In genomic region chr1:166876452-166876851, GRCm38 (mm10) we compare ENCODE assay signal across 32 mouse cellular contexts.
"Had no signal": no experiment of that assay in that cellular context is flagged by ENCODE, and none has a peak within 500 bp of the region (broad histone marks: within the 10 kb centered on the region; RNA-seq: fewer than 3 reads in every experiment).

No protein-coding gene starts in this region.

- H3K27ac ChIP-seq: limb, embryonic 10.5 days; limb, embryonic 12.5 days; limb, embryonic 13.5 days; limb, embryonic 15.5 days; liver, embryonic 12.5 days; liver, embryonic 13.5 days; liver, embryonic 14.5 days; liver, embryonic 15.5 days; lung, embryonic 15.5 days; macrophage; midbrain, embryonic 10.5 days; midbrain, embryonic 12.5 days; midbrain, embryonic 13.5 days; midbrain, embryonic 15.5 days; neural tube, embryonic 12.5 days had no signal

- H3K4me2 ChIP-seq: limb, embryonic 12.5 days; limb, embryonic 13.5 days; limb, embryonic 15.5 days; liver, embryonic 11.5 days; liver, embryonic 12.5 days; liver, embryonic 13.5 days; liver, embryonic 15.5 days; lung, embryonic 14.5 days; lung, embryonic 15.5 days; midbrain, embryonic 11.5 days; midbrain, embryonic 12.5 days; midbrain, embryonic 13.5 days; midbrain, embryonic 15.5 days; neural tube, embryonic 12.5 days had no signal

- ATAC-seq: liver, embryonic 12.5 days; liver, postnatal 0 days; lung, postnatal 0 days; midbrain, embryonic 13.5 days; midbrain, embryonic 15.5 days; midbrain, embryonic 16.5 days had no signal

- DNase-seq: left cerebral cortex, postnatal 4 days; liver; liver, embryonic 13.5 days; liver, postnatal 0 days; lung, adult 18-20 months; lung, adult 2 months; lung, embryonic 14.5 days; lung, postnatal 10 days; lung, postnatal 14 days; lung, postnatal 36 days; lung, postnatal 4 days; midbrain, embryonic 14.5 days had no signal

- H3K36me3 ChIP-seq: limb, embryonic 10.5 days; limb, embryonic 12.5 days; limb, embryonic 13.5 days; limb, embryonic 15.5 days; liver, embryonic 12.5 days; liver, embryonic 13.5 days; liver, embryonic 15.5 days; lung, embryonic 15.5 days; midbrain, embryonic 10.5 days; midbrain, embryonic 12.5 days; midbrain, embryonic 13.5 days; midbrain, embryonic 15.5 days; neural tube, embryonic 12.5 days had no signal

- H3K27me3 ChIP-seq: limb, embryonic 12.5 days; limb, embryonic 13.5 days; limb, embryonic 15.5 days; liver, embryonic 12.5 days; liver, embryonic 13.5 days; liver, embryonic 15.5 days; lung, embryonic 15.5 days; megakaryocyte, embryonic 14.5 days; midbrain, embryonic 12.5 days; midbrain, embryonic 13.5 days; midbrain, embryonic 15.5 days; neural tube, embryonic 12.5 days had no signal

- H3K9me3 ChIP-seq: limb, embryonic 10.5 days; limb, embryonic 12.5 days; limb, embryonic 13.5 days; limb, embryonic 15.5 days; liver, embryonic 12.5 days; liver, embryonic 13.5 days; liver, embryonic 15.5 days; lung, embryonic 15.5 days; megakaryocyte, embryonic 14.5 days; midbrain, embryonic 10.5 days; midbrain, embryonic 12.5 days; midbrain, embryonic 13.5 days; midbrain, embryonic 15.5 days; neural tube, embryonic 12.5 days had no signal

- H3K4me1 ChIP-seq: limb, embryonic 10.5 days; limb, embryonic 12.5 days; limb, embryonic 13.5 days; limb, embryonic 15.5 days; liver, embryonic 12.5 days; liver, embryonic 13.5 days; liver, embryonic 15.5 days; lung, embryonic 15.5 days; midbrain, embryonic 10.5 days; midbrain, embryonic 12.5 days; midbrain, embryonic 13.5 days; midbrain, embryonic 15.5 days; neural tube, embryonic 12.5 days had no signal

- H3K9ac ChIP-seq: limb, embryonic 12.5 days; limb, embryonic 13.5 days; limb, embryonic 15.5 days; liver, embryonic 12.5 days; liver, embryonic 13.5 days; liver, embryonic 14.5 days; liver, embryonic 15.5 days; liver, postnatal 0 days; lung, embryonic 14.5 days; lung, embryonic 15.5 days; midbrain, embryonic 12.5 days; midbrain, embryonic 13.5 days; midbrain, embryonic 15.5 days; neural tube, embryonic 12.5 days had no signal

- H3K4me3 ChIP-seq: limb, embryonic 10.5 days; limb, embryonic 12.5 days; limb, embryonic 13.5 days; limb, embryonic 15.5 days; liver, embryonic 12.5 days; liver, embryonic 13.5 days; liver, embryonic 15.5 days; lung, embryonic 15.5 days; megakaryocyte, embryonic 14.5 days; midbrain, embryonic 10.5 days; midbrain, embryonic 12.5 days; midbrain, embryonic 13.5 days; midbrain, embryonic 15.5 days; myocyte; neural tube, embryonic 12.5 days had no signal
